Mouse (Mus musculus) adrenal gland, adult 18-20 months (tissue): ENCODE results near the gene Zdhhc7. TPM values are rescaled to one million over a fixed set of nuclear protein-coding genes. Genes with fewer than 3 reads are reported as not detected.

Source experiments
- DNase-seq, 2 experiments: peaks; one replicate each; pipeline ENCODE4 v3.0.0; 2021 to 2022; ENCODE audit warnings: low spot score in 2 of 2
- total RNA-seq, 2 experiments: library from RNA; stranded (reverse); gene quantifications; 1 replicate in 1 of 2; 2 replicates in 1 of 2; pipeline ENCODE4 v1.2.3; 2021

Gene Zdhhc7
- total RNA-seq, 2 experiments from 2014 or later, result 39.5 to 57.7 TPM

GRCm38 (mm10) chr8:120037199-120037598 lies 64.1 kb downstream of the Zdhhc7 start:
- DNase-seq, result no peak

- DNase-seq, result no peak
These were observed 64.7 kb downstream of the Zdhhc7 start for GRCm38 (mm10) chr8:120036578-120036977.

GRCm38 (mm10) chr8:120036111-120036510 lies 65.2 kb downstream of the Zdhhc7 start:
- DNase-seq, result peak in 1 of 2 experiments; percentile 30

GRCm38 (mm10) chr8:120034471-120034870 lies 66.8 kb downstream of the Zdhhc7 start:
- no peak for DNase-seq

GRCm38 (mm10) chr8:120032549-120033208 lies 68.6 kb downstream of the Zdhhc7 start:
- no peak for DNase-seq

Other genes with a start within 250 kb of the Zdhhc7 start
- gene Klhl36, start 239.2 kb downstream of the Zdhhc7 start, total RNA-seq, result 1 to 10 TPM; 4.9 to 5.8 TPM
- 100 to 1,000 TPM; 114 to 127 TPM for gene Usp10, start 191.1 kb downstream of the Zdhhc7 start, total RNA-seq
- 1 to 10 TPM; 1.3 to 8.5 TPM for gene Gm20388, start 190.6 kb downstream of the Zdhhc7 start, total RNA-seq
- gene Crispld2, start 109.0 kb downstream of the Zdhhc7 start, total RNA-seq, result 10 to 100 TPM in 1 of 2 experiments, 1 to 10 TPM in 1; 9.5 to 12.8 TPM
- gene 6430548M08Rik, start 12.7 kb upstream of the Zdhhc7 start, total RNA-seq, result 100 to 1,000 TPM in 1 of 2 experiments, 10 to 100 TPM in 1; 60.5 to 130 TPM
- 1 to 10 TPM in 1 of 2 experiments, under 1 TPM in 1; 0.70 to 1.6 TPM for gene Fam92b, start 76.0 kb upstream of the Zdhhc7 start, total RNA-seq
- 10 to 100 TPM; 23.9 to 24.1 TPM for gene Gse1, start 127.0 kb upstream of the Zdhhc7 start, total RNA-seq